In genomic region chr5:125072425-125072824, GRCm38 (mm10) we compare ENCODE assay signal across 10 mouse cellular contexts.
A peak's percentile ranks its signal among the peaks of the same experiment; 100 is the strongest.
DNase-seq lines count a peak whose midpoint lies in the region; ATAC-seq lines count a peak whose summit lies in the region.
"Had no signal": no experiment of that assay in that cellular context is flagged by ENCODE, and none has a peak within 500 bp of the region (broad histone marks: within the 10 kb centered on the region; RNA-seq: fewer than 3 reads in every experiment).

No protein-coding gene starts in this region.

- no peak overlapping the region for H3K4me3 ChIP-seq in forebrain, embryonic 15.5 days
- H3K4me3 ChIP-seq: erythroblast, embryonic 14.5 days had no signal

- WGBS in forebrain, embryonic 15.5 days = 91% methylated on average over 7 of the region's 7 CpGs

- peak; percentile 40 for DNase-seq in heart, postnatal 4 days
- no peak for DNase-seq in heart, adult 9 months (ENCODE audit: low spot score in 2 of 2)
- DNase-seq in 416B (ENCODE audit: low read depth) = peak; percentile 92
- DNase-seq in Muller cell, postnatal 12 days (ENCODE audit: inconsistent ontology term) = peak; percentile 66
- peak; percentile 65 for DNase-seq in lung, postnatal 10 days
- DNase-seq in gastrocnemius, adult 18-20 months (ENCODE audit: low spot score) = no peak
- DNase-seq: cerebellum, adult 11 months; gastrocnemius, postnatal 36 days had no signal

- H3K9ac ChIP-seq in forebrain, embryonic 15.5 days (replicated peaks) = no peak overlapping the region

- no peak for ATAC-seq in forebrain, embryonic 15.5 days (replicated peaks)

- no peaks in the 10 kb centered on the region for H3K27me3 ChIP-seq in forebrain, embryonic 15.5 days

- H3K9me3 ChIP-seq in forebrain, embryonic 15.5 days = no peaks in the 10 kb centered on the region

- no peak overlapping the region for H3K27ac ChIP-seq in forebrain, embryonic 15.5 days (replicated peaks)

- H3K4me1 ChIP-seq in forebrain, embryonic 15.5 days = peaks cover 28% of the 10 kb centered on the region

- H3K4me2 ChIP-seq in forebrain, embryonic 15.5 days (replicated peaks) = no peak overlapping the region

- peaks cover 2% of the 10 kb centered on the region; the same call in 1 of the 2 replicates for H3K36me3 ChIP-seq in forebrain, embryonic 15.5 days

Comparison
In these comparisons a context has a peak if more than half of its experiments do, and no peak if none do; other contexts are left out.
1. DNase-seq: peak in heart, postnatal 4 days (single experiment), 416B (single experiment), Muller cell, postnatal 12 days (single experiment) and lung, postnatal 10 days (single experiment); none in heart, adult 9 months (0 of 2) and gastrocnemius, adult 18-20 months (single experiment).